Mouse (Mus musculus) urinary bladder, postnatal 4 days (tissue): Measurements from ENCODE around the gene Rnf213.
"Not testable (repeated sequence)": the region's sequence is repeated elsewhere in the genome, so short reads cannot be mapped to it uniquely, and the experiment has no call there.

Source experiments
- DNase-seq, 2 experiments: peaks; one replicate each; pipeline ENCODE4 v3.0.0; 2021 to 2022; ENCODE audit warnings: low spot score in 2 of 2

The Rnf213 gene

GRCm38 (mm10) chr11:119392800-119393482, at the start of gene Rnf213:
Gene Rnf213 (plus strand): TSS chr11:119393100.
- DNase-seq, result peak in 1 of 2 experiments; percentile 58

- DNase-seq, result no peak
Observed at GRCm38 (mm10) chr11:119344178-119344577, 48.7 kb upstream of the Rnf213 start.

- DNase-seq, result no peak
Observed at GRCm38 (mm10) chr11:119344865-119345264, 48.0 kb upstream of the Rnf213 start.

GRCm38 (mm10) chr11:119347125-119347524, 45.8 kb upstream of the Rnf213 start:
- no peak for DNase-seq

GRCm38 (mm10) chr11:119352113-119352512, 40.8 kb upstream of the Rnf213 start:
- DNase-seq, result no peak

GRCm38 (mm10) chr11:119353946-119354345, 39.0 kb upstream of the Rnf213 start:
- no peak for DNase-seq

GRCm38 (mm10) chr11:119354798-119355442, 38.0 kb upstream of the Rnf213 start:
- peak in 1 of 2 experiments; percentile 57 for DNase-seq

- DNase-seq, result peak; percentile 83 to 89
Observed at GRCm38 (mm10) chr11:119355443-119356385, 37.2 kb upstream of the Rnf213 start, which contains the start of the genes Sgsh and Slc26a11. Gene Sgsh (minus strand): TSS chr11:119355536. Gene Slc26a11 (plus strand): TSS chr11:119355557.

GRCm38 (mm10) chr11:119359089-119359488, 33.8 kb upstream of the Rnf213 start:
- DNase-seq, result no peak

- no peak for DNase-seq
Observed at GRCm38 (mm10) chr11:119362769-119363533, 29.9 kb upstream of the Rnf213 start.

- DNase-seq, result peak in 1 of 2 experiments; percentile 54
Observed at GRCm38 (mm10) chr11:119363534-119364145, 29.3 kb upstream of the Rnf213 start.

GRCm38 (mm10) chr11:119375425-119375824, 17.5 kb upstream of the Rnf213 start:
- no peak for DNase-seq

- no peak for DNase-seq
Observed at GRCm38 (mm10) chr11:119377326-119377725, 15.6 kb upstream of the Rnf213 start.

- no peak for DNase-seq
Observed at GRCm38 (mm10) chr11:119378551-119378950, 14.3 kb upstream of the Rnf213 start.

GRCm38 (mm10) chr11:119381631-119382337, 11.1 kb upstream of the Rnf213 start:
- DNase-seq, result no peak

GRCm38 (mm10) chr11:119382338-119382850, 10.5 kb upstream of the Rnf213 start:
- no peak for DNase-seq

GRCm38 (mm10) chr11:119384904-119385303, 8.0 kb upstream of the Rnf213 start:
- no peak for DNase-seq

GRCm38 (mm10) chr11:119386306-119386705, 6.6 kb upstream of the Rnf213 start:
- DNase-seq, result no peak

- not testable (repeated sequence) for DNase-seq
Observed at GRCm38 (mm10) chr11:119387273-119387672, 5.6 kb upstream of the Rnf213 start.

GRCm38 (mm10) chr11:119389851-119390270, 3.0 kb upstream of the Rnf213 start:
- peak; percentile 73 to 84 for DNase-seq
